Mouse (Mus musculus) gastrocnemius, postnatal 14 days (tissue): ENCODE measurements at regions not wholly inside any gene's neighbourhood (a gene's known extent, or its start where the extent isn't known, plus 50 kb on each side); places are given as distances from the start of the nearest gene placed in this dataset.

Experiments used
- DNase-seq: peaks from one replicate; pipeline ENCODE4 v3.0.0; 2021; ENCODE audit warnings: mixed read lengths
- intact Hi-C: fragments of 180-260 bp; cut with DNase I; formaldehyde crosslinking; loops from one replicate; pipeline ENCODE4 v1.15.1; 2025; ENCODE audit warnings: low total_unique reads

DNA sequence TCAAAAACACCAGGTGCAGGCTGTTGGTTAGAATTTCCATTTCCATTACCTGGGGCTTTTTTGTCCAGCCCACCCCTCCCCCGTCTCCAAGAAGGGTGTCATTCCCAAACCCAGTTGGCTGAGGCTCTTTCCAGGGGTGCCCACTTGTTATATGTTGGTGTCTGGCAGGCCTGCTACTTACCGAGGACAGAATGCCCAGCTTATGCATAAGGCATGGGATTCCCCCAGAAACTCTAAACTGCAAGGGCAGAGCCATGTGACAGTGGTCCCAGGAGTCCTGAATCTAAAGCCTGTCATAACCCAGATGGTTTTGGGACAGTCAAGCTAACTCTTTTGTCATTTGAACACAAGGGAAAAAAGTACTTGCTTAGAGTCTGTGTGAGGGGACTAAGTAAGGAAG lies 69.6 kb upstream of the Id2 start:
- intact Hi-C loops = no loop called here
- no peak for DNase-seq

DNA sequence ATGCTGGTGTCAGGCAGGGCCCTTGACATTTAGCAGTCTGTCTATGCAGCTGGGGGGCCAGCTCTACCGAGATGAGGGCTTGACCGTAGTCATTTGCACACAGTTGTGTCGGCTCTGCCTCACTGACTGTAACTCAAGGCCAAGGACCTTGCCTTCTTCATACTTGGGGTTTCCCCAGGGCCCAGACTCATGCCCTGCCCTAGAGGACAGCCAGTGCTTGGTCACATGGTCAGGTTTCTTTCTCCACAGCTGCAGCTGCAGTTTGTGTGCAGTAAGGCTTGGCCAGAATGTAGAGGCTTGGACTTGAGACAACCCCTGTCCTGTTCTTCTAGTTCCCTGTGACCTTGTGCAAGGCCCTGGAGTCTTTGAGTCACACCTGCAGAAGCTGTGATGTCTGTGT lies 68.7 kb upstream of the Id2 start:
- intact Hi-C loops = no loop called here
- DNase-seq = no peak

DNA sequence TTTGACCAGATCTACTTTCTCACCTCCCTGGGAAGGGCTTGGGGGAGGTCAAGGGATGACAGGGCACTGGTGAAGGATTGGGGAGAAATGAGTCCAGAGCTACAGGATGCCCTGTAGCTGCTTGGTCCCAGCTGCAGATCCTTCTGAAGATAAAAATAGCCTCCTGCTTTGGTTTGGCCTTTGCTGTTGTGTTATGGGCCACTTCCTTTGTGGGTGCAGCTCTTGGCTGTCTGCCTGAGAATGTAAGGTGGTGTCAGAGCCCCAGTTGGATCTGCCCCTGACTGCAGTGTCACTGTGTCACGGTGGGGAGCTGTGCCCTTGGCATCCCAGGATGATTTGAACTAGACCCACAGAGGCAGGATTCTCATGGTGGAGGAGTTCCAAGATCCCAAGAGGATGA lies 67.8 kb upstream of the Id2 start:
- DNase-seq = no peak
- intact Hi-C loops = no loop called here

DNA sequence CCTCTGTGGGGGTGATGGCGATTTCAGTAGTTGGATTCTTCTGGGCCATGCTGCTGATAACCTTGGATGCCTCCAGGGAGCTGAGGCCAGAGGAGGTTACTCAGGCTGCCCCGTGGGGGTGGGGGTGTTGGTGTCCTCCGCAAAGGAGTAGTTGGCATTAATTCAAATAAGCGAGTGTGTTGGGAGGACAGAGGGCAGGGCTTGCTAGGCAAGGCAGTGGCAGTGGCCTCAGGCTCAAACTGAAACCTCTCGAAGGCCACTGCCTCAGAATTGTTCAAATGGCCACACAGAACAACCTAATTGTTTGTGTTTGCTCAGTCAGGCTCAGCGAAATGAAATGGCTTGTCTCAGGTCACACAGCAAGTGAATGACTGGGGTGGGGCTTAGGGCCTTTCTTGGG lies 66.6 kb upstream of the Id2 start:
- no peak for DNase-seq
- intact Hi-C loops = no loop called here

DNA sequence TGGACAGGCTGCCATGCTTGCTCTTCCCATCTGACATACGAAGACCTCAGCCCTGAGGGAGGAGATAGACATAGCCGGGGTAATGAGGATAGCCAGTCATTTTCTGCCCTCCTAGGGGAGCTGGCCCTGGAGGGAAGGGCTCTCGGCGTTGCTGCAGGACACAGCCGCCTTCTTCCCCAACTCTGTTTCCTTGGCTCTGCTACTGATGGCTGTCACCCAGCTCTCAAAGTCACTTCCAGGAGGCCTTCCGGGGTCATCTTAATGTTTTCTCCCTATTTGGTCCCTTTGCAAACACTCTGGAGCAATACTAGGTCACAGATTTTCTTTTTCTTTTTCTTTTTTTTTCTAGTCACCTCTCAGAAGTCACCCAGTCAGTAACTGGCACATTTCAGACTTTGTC lies 65.9 kb upstream of the Id2 start:
- intact Hi-C loops = no loop called here
- no peak for DNase-seq

DNA sequence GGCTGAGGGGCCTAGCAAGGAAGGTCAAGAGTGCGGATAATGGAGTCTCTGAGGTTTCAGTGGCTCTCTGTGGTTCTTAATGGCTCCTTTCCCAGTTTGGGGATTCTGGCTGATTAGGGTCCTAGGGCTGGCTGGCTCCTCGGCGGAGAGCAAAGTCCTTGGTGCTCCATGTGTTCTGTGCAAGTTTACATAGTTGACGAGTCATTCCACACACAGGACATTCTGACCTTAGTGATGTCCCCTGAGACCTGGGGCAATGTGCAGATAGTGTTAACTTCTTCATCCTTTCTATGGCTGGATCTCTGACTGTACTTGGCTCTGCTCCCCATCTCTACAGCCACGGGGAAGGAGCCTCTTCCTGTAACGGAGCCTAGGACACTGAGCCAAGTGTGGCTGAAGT lies 65.0 kb upstream of the Id2 start:
- intact Hi-C loops = no loop called here
- no peak for DNase-seq

DNA sequence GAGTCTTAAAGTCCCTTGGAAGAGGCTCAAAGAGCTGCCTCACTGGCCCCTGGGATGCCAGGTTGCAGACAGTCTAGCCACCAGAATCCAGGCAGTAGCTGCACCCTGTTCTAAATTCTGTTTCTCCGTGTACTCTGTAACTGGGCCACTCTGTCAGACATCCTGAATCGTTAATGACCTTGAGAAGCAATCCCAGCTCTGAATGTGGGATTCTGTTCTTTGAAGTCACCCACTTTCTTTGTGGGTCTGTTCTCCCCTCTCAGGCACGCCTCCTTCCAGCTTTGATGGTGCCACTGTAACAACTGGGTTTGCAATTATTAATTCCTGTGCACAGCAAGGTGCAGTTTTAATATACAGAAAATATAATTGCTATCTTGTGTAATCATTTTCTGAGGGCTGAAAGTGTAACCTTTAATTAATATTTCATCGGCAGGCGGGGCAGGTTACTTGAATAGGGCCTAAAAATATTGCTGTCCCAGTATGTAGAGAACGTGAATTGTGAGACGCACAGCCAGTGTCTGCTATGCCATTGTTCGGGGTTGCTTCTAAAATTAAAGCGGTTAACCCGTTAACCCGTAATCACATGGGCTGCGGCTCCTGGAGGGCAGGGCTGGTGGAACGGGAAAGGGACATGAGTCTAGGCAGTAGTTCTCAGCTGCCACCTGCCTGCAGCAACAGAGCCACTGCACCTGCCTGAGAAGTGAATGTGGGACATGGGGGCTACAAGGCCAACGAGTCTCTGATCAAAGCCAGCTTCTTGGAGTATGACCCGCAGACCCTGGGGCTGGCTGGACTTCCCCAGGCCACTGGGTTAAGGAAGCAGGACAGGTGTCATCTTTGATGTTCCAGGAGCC lies 64.3 kb upstream of the Id2 start:
- intact Hi-C loops = no loop called here
- no peak for DNase-seq

DNA sequence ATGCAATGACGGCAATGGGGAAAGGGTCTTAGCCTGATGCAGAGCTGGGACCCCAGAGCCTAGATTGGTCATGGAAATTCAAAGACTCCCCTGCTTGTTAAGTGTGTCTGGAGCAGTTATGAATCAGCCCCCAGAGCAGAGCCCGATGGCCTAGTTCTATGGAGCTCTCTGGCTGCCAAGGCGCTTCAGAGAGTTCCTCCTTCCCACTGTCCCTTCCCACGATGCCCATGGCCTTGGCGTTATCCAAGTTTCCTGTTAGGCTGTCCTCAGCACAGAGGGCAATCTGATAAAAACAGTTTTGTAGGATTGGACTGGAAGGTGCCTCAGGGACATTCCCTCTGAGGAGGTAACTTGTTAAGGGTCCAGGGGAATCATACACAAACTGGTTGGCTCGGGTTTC lies 62.2 kb upstream of the Id2 start:
- DNase-seq = no peak
- intact Hi-C loops = no loop called here

DNA sequence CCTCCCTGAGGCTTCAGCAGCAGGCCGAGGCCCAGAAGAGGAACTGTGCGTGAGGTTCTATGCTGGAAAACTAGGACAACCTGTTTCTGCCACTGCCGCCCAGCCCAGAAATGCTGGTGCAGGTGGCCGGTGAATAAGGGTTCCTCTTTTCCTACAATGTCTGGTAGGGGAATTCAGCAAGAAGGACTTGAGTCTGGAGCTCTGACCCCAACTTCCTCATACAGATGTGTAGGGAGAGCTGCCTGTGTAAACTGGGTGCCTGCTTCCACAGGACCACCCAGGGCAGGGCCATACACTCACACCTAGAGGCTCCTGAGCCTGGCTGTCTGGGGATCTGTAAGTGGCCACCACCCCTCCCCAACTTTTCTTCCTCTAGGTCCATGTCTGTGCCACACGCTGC lies 60.3 kb upstream of the Id2 start:
- intact Hi-C loops = no loop called here
- no peak for DNase-seq

DNA sequence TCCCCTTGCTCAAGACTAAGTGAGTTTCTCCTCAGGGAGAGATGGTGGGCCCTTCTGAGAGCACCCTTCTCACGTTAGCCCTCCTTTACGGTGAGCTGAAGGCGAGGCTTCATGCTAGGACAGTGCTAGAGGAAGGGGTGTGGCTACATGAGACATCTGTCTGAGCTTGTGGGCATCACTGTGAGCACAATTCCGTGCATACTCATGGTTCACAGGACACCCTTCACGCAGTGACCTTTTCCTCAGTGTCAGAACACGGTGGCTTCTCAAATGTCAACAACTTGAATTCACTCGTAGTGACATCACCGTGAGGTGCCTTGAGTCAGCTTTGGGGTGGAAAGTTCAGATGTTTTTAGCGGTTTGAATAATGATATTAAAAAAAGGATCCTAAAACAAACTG lies 58.5 kb upstream of the Id2 start:
- DNase-seq = no peak
- intact Hi-C loops = no loop called here

DNA sequence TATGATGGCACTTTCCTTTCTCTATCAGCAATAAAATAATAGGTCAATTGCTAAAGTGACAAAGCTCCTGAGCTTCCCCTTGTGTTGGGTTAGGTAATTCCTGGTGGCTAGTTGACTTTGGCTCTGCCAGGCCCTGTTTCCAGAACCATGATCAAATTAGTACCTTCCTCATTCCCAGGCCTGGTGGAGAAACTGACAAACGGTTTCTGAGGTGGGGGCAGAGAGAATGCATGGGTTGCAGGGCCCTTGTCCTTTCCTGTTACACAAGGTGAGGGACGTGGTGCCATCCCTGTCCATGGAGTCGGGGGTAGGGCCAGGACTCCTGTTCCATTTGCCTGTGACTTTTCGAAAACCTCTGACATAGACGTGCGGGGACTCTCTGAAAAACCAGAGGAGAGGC lies 51.2 kb upstream of the Id2 start:
- DNase-seq = no peak
- intact Hi-C loops = no loop called here
